Mouse (Mus musculus) liver, adult (tissue): ENCODE data around the gene Itpr2.

Experiments used
- GATA4 ChIP-seq: IDR thresholded peaks from 2 replicates; pipeline ENCODE4 v1.6.1; 2014; ENCODE audit warnings: mild to moderate bottlenecking, low read length; ENCODE audit not compliant: insufficient replicate concordance

Gene Itpr2

GRCm38 (mm10) chr6:146490416-146490960 is 11.5 kb downstream of the Itpr2 start:
- TF ChIP-seq GATA4 = no peak

- TF ChIP-seq GATA4 = no peak
These were observed 12.2 kb downstream of the Itpr2 start for GRCm38 (mm10) chr6:146489841-146490240.

GRCm38 (mm10) chr6:146488749-146489148 is 13.3 kb downstream of the Itpr2 start:
- no peak for TF ChIP-seq GATA4

DNA sequence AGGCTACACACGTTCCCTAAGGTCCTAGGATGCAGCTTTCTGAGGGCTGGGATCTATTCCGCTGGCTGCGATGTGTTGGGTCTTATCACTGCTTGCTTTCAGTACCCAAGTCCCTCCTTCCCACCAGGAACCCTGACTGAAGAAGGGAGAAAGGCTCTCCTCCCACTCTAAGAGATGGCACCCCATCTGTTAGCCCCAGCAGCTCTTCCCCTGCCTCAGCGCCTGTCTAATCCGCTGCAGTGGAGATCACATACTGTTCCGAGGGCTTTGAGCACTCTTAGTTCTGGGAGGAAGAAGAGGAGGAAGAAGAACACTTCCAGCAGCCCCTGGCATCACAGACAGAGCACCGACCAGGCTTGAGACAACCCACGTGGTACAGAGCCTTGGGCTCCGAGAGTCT is 14.9 kb downstream of the Itpr2 start:
- no peak for TF ChIP-seq GATA4

DNA sequence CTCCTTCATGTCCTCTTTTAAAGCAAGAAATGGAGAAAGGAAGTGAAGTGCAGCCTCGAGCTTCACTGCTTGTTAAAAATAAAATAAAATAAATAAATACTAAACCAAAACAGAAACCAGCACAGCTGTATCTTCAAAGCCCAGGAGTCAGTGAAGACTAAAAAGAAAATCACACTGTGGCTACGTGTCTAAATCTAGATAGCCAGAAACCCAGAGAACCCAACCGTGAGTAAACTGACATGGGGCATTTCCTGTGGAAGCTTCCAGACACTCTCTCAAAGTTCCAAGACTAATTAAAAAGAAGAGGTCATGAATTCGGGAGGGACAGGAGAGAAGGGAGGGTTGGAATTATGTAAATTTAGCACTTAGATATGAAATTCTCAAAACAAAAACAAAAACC is 15.9 kb downstream of the Itpr2 start:
- no peak for TF ChIP-seq GATA4

DNA sequence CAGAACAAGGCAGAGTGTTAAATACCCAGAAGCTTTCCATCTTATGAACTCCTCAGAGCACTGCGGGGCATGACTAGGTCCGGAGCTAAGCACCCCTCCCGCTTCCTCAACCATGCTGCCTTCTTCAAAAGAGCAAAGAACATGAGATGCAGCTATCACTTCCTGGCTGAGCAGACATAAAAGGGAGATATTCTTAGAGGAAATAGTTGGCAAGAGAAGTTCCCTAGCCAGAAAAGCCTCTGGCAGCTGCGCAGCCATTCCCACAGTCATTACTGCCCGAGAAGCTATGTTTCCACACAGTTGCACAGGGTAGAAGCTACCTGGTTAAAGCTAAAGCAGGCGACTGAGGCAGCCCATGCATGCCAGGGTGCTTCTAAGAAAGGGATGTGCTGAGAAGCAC is 20.6 kb downstream of the Itpr2 start:
- no peak for TF ChIP-seq GATA4

DNA sequence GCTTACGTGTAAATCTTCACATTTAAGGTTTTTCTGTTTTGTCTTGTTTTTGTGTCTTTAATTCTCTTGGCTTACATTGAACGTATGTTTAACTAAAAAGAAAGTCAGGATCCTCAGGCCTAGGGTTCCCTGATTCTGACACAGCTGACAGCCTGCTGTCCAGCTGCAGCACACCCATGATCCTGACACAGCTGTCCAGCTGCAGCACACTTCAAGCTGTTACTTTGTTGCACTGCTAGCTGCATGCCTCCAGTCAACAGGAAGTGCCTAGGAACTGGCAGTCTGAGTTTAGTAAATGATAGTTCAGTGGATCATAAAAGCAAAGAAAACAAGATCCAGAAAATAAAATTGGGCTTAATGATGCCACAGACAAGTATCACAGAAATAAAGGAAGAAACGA is 21.1 kb downstream of the Itpr2 start:
- no peak for TF ChIP-seq GATA4

DNA sequence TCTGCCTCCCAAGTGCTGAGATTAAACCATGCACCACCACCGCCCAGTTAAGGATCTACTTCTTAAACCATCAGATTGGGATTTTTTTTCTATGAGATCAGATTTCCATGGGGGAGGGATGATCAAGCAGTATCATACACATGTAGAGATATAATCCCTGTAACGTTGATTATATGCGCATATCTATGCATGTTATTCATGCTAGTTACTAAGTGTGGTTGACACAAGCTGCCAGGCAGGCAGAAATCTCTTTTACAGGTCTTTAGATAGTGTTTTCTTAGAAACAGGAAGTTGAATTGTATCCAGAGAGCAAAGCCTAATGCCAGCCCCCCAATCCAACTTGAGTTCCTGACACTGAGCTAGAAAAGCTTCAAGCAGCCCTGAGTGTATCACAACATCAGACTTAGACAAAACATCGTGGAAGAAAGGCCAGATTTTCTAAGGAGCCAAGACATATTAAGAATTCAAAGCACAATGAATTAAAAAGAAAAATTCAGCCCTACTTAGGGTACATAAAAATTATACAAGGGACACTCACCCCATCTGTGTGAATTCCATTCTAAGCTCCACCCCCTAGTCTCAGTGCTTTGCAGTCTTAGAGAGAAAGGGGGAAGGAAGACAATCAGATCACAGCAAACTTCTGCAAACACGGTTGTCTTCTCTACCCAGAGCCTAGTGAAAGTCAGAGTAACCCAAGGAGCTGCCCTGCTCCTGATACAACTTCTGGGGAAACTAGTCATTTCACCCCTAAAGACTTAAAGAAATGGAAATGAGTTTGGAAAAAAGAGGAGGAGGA is 22.9 kb downstream of the Itpr2 start:
- TF ChIP-seq GATA4 = no peak

GRCm38 (mm10) chr6:146476865-146477264 is 25.2 kb downstream of the Itpr2 start:
- no peak for TF ChIP-seq GATA4

DNA sequence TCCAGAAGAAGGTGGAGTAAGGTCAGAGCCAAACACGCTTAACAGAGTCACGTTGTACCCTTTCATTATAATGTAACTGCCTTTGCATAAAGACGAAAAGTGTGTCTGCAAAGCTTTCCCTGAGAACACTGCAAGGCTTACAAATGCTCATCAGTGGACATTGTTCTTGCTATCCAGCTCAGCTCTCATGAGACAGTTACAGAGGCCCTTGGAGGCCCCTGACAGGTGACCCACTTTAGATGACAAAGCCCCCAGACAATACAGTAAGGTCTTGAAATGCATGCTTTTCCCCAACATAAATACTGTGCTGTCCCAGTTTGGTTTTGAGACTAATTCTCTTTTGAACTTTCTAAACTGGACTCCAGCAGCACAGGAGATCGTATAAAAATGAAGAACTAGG is 27.9 kb downstream of the Itpr2 start:
- no peak for TF ChIP-seq GATA4

DNA sequence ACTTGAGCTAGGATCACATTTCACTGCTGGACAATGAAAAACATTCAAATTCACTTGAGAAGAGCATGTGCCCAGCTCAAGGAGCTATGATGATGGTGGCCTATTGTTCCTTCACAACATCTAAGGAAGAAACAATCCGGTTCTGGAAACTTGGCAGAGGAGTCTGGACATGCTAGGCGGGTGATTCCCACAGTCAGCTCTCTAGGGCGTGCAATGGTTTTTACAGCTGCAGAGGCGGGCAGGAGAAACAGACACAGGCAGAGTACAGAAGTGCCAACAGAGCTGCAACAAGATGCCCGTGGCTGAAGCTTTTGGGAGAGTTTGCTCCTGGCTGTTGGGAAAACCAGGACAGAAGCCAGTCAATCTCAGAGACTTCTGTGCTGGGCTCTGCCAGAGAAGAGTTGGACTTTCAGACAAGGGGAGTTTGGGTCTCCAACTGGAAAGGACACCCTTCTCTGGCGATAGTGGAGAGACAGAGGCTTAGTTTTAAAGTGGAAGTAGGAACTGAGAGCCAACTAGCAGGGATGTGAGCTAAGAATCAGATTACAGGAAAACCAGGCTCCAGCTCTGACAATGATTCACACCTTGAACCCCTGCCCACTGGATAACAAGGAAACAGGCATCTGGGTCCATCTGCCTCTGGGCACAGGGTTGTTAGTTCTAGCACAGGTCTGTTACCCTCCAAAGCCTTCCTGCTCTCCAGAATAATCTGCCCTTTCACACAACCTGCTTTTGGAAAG is 28.6 kb downstream of the Itpr2 start:
- TF ChIP-seq GATA4 = no peak

DNA sequence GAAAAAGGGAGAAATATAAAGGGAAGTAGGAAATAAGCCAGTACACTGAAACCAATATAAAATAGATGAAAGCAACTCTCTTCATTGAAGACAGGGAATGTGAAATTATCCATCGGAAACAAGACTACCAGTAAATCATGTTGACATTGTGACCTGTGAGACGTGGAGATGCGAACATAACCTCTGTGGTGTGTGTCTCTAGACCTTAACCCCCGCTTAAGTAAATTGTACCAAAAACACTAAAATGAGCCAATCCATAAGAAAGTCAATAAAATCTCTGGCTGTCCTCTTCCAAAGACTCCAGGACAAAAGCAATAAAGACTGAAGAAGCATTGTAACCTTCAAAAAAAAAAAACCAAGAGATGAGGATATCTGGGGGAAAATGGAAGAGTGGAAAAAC is 31.6 kb downstream of the Itpr2 start:
- no peak for TF ChIP-seq GATA4

DNA sequence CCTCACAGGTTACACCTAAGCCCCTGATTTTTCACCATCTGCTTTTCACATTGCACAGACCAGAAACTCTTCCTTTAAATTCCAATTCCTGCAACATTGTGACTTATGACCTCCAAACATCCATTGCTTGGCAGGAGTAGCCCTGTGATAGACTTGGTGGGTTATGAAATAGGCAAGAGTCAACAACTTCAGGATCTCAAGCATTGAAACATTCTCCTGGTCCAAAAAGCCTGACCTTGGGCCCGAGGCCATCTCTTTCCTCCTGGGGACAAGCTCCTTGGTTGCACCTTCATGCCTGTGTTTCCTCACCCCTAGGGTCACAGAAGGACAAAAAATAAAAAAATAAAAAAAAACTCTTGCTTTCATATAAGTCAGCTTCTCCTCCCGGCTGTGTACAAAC is 32.1 kb downstream of the Itpr2 start:
- no peak for TF ChIP-seq GATA4

DNA sequence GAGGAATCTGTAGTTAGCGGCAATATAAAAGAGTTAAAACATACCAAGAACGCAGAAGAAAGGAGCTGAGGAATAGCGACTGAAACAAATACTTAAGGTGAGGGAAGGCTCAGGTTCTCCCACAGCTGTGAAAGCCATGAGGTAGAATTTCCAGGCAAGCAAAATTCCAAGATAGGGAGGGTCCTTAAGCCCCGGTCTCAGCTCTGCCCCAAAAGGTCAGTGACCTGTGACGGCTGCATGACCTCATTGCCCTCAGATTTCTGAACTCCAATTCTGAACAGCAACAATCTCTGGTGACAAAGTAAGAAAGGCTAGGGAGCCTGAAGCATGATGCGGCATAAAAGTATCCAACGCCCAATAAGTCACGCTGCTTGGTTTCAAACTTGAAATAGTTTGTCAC is 33.7 kb downstream of the Itpr2 start:
- TF ChIP-seq GATA4 = no peak

- TF ChIP-seq GATA4 = no peak
These were observed 37.9 kb downstream of the Itpr2 start for GRCm38 (mm10) chr6:146464014-146464644.

DNA sequence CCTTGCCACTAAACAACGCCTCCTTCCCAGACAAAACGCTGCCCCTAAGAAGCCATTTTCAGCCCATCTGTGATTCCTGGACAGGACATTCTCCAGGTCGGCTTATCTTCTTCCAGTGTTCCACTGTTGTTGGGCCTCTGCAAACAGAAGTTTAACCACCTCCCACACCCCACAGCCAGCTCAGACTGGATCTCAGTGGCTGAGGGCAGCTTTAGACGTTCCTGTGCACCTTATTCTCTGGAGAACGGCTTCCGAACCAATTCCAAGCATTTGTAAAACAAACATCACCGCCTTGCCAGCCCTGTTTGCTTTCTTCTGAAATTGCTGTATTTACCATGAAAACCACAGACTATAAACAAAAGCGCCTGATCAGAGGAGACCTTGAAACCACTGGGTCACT is 41.1 kb downstream of the Itpr2 start:
- no peak for TF ChIP-seq GATA4
